8 mouse cellular contexts compared by ENCODE assay signal in the genomic region with DNA sequence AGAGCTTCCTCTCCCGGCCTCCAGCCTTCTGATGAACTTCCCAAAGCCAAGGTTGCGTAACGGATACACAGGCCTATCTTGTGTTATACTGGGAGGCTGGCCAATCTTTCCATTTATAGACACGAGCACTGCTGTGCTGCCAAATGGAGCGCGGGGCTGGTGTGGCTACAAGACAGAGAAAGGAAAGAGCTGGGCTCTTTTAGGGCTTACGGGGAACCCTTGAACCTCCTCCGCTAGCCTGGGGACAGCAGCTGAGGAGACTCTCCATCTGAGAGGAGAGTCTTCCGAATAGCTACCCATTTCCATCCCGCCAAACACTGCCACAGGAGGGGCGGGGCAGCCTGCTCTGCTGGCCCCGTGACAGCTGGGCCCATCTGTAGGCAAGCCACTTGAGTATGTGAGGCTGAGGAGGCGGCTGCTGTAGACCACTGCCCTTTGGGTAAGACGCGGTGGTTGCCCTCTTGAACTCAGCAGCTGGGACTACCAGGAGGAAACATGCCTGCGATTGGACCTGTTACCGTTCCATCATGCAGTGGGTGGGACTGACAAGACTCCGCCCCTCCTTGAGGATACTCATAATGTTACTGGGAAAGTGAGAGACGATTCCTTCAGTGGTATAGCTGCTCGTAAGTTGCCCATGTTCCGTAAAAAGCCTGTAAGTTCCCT. TPM values are rescaled to one million over a fixed set of nuclear protein-coding genes. Genes with fewer than 3 reads are reported as not detected.
DNase-seq lines count a peak whose midpoint lies in the region; ATAC-seq lines count a peak whose summit lies in the region.

No protein-coding gene starts in this region.

- H3K9me3 ChIP-seq in heart, embryonic 13.5 days = no peaks in the 10 kb centered on the region
- no peaks in the 10 kb centered on the region; the same call in 1 of the 2 replicates for H3K9me3 ChIP-seq in liver, embryonic 13.5 days (replicated peaks)
- H3K9me3 ChIP-seq in neural tube, embryonic 11.5 days (ENCODE audit: control insufficient read depth, low read length) = no peaks in the 10 kb centered on the region

- H3K27me3 ChIP-seq in heart, embryonic 13.5 days (replicated peaks) = no peaks in the 10 kb centered on the region
- no peaks in the 10 kb centered on the region for H3K27me3 ChIP-seq in liver, embryonic 13.5 days
- no peaks in the 10 kb centered on the region for H3K27me3 ChIP-seq in neural tube, embryonic 11.5 days (ENCODE audit: control insufficient read depth, insufficient read depth, low read length)

- peak; percentile 96 for DNase-seq in 3T3-L1 (ENCODE audit: low read depth, low spot score)
- DNase-seq in adrenal gland, postnatal 4 days (ENCODE audit: low spot score in 2 of 2) = peak; percentile 20 to 60
- peak; percentile 84 for DNase-seq in fat pad, adult 2 months (ENCODE audit: extremely low read depth, low read depth, low spot score)
- DNase-seq in kidney, postnatal 14 days = peak; percentile 89
- DNase-seq in liver, embryonic 13.5 days = peak; percentile 72
- DNase-seq in neural tube, embryonic 11.5 days (ENCODE audit: low spot score) = peak; percentile 43
- peak; percentile 83 for DNase-seq in testis, postnatal 14 days (ENCODE audit: low spot score)

- H3K9ac ChIP-seq in heart, embryonic 13.5 days = peak overlapping the region; percentile 76
- H3K9ac ChIP-seq in liver, embryonic 13.5 days = peak overlapping the region; percentile 24; the same call in 1 of the 2 replicates
- H3K9ac ChIP-seq in neural tube, embryonic 11.5 days (ENCODE audit: low read length) = no peak overlapping the region

- no peaks in the 10 kb centered on the region for H3K36me3 ChIP-seq in heart, embryonic 13.5 days
- no peaks in the 10 kb centered on the region for H3K36me3 ChIP-seq in liver, embryonic 13.5 days
- no peaks in the 10 kb centered on the region for H3K36me3 ChIP-seq in neural tube, embryonic 11.5 days (ENCODE audit: control insufficient read depth, insufficient read depth, low read length)

- WGBS in heart, embryonic 13.5 days = 20% methylated on average over 21 of the region's 21 CpGs
- WGBS in liver, embryonic 13.5 days (ENCODE audit: insufficient replicate concordance) = 61% methylated on average over 21 of the region's 21 CpGs
- 72% methylated on average over 21 of the region's 21 CpGs for WGBS in neural tube, embryonic 11.5 days

- H3K4me2 ChIP-seq in heart, embryonic 13.5 days = peak overlapping the region; percentile 73
- H3K4me2 ChIP-seq in liver, embryonic 13.5 days = peak overlapping the region; percentile 54
- no peak overlapping the region for H3K4me2 ChIP-seq in neural tube, embryonic 11.5 days (ENCODE audit: low read depth)

- peak; percentile 83 for ATAC-seq in heart, embryonic 13.5 days (ENCODE audit: extremely low read depth, insufficient number of reproducible peaks, low FRiP score, low TSS enrichment)
- peak; percentile 71 for ATAC-seq in liver, embryonic 13.5 days (ENCODE audit: low read depth)
- ATAC-seq in neural tube, embryonic 11.5 days (ENCODE audit: insufficient read depth, low FRiP score, low TSS enrichment) = peak; percentile 31; the same call in 1 of the 2 replicates

- H3K4me3 ChIP-seq in heart, embryonic 13.5 days = peak overlapping the region; percentile 49
- H3K4me3 ChIP-seq in liver, embryonic 13.5 days (replicated peaks) = peak overlapping the region; percentile 25
- H3K4me3 ChIP-seq in neural tube, embryonic 11.5 days (ENCODE audit: low read depth, low read length) = no peak overlapping the region

- H3K27ac ChIP-seq in heart, embryonic 13.5 days (replicated peaks) = peak overlapping the region; percentile 98
- H3K27ac ChIP-seq in liver, embryonic 13.5 days = peak overlapping the region; percentile 70
- H3K27ac ChIP-seq in neural tube, embryonic 11.5 days (ENCODE audit: low read depth, low read length) = no peak overlapping the region

- H3K4me1 ChIP-seq in heart, embryonic 13.5 days = peaks cover 58% of the 10 kb centered on the region
- peaks cover 56% of the 10 kb centered on the region for H3K4me1 ChIP-seq in liver, embryonic 13.5 days (replicated peaks)
- H3K4me1 ChIP-seq in neural tube, embryonic 11.5 days (ENCODE audit: control insufficient read depth, insufficient read depth, low read length) = no peaks in the 10 kb centered on the region

RNA-seq across cellular contexts. Expression of a gene that starts 48.7 kb away (rescaled TPM):
- total RNA-seq in adrenal gland, postnatal 4 days (2021) = 10 to 100 TPM; 63.7 to 69.5 TPM
- 2.4 and 3.8 TPM in 2 replicates for polyA plus RNA-seq in heart, embryonic 13.5 days (2015; fragmentation: Nextera tagmentation; extraction: Ambion mirVana)
- polyA plus RNA-seq in liver, embryonic 13.5 days (2015; fragmentation: Nextera tagmentation; extraction: Ambion mirVana) = 16.5 and 18.8 TPM in 2 replicates
- 0.58 and 1.9 TPM in 2 replicates for polyA plus RNA-seq in neural tube, embryonic 11.5 days (2014; fragmentation: Nextera tagmentation; extraction: Ambion mirVana)

Comparison
In these comparisons a context has a peak if more than half of its experiments do, and no peak if none do; other contexts are left out.
1. DNase-seq: peak in every context shown above with its lines; median percentile 96 in 3T3-L1; 89 in kidney, postnatal 14 days; 84 in fat pad, adult 2 months; 83 in testis, postnatal 14 days; 72 in liver, embryonic 13.5 days; 43 in neural tube, embryonic 11.5 days; 40 in adrenal gland, postnatal 4 days.
2. ATAC-seq: peak in every context shown above with its lines; median percentile 83 in heart, embryonic 13.5 days; 71 in liver, embryonic 13.5 days; 31 in neural tube, embryonic 11.5 days.